Mouse (Mus musculus) CH12.LX (cell line): ENCODE results near the gene Ttc7b. TPM values are rescaled to one million over a fixed set of nuclear protein-coding genes. Genes with fewer than 3 reads are reported as not detected.
A peak's percentile ranks its signal among the peaks of the same experiment; 100 is the strongest.

Source experiments
- DNase-seq: peaks from one replicate; pipeline ENCODE4 v3.0.0-alpha.2; 2013; ENCODE audit errors: extremely low read depth
- H3K27ac ChIP-seq: 2 replicates; pipeline ENCODE4 v1.5.1; 2012; ENCODE audit warnings: low read depth, mild to moderate bottlenecking, control low read depth, moderate library complexity; ENCODE audit not compliant: insufficient read depth
- H3K27me3 ChIP-seq: replicated peaks from 2 replicates; pipeline ENCODE3; 2012; ENCODE audit warnings: inconsistent platforms
- H3K36me3 ChIP-seq, 2 experiments: replicated peaks in 1 of 2; 2 replicates each; pipeline versions ENCODE3 to v1.6.1; 2012; ENCODE audit warnings: inconsistent platforms in 1 of 2, low read length in 1 of 2, mild to moderate bottlenecking in 1 of 2, mixed read lengths in 1 of 2, moderate library complexity in 1 of 2; ENCODE audit not compliant: control insufficient read depth in 1 of 2, insufficient read depth in 1 of 2
- H3K4me1 ChIP-seq, 2 experiments: 2 replicates each; pipeline ENCODE4 v1.6.1; 2012; ENCODE audit warnings: inconsistent platforms in 1 of 2, moderate library complexity in 1 of 2; ENCODE audit not compliant: insufficient read depth in 2 of 2, control insufficient read depth in 1 of 2
- H3K4me2 ChIP-seq: 2 replicates; pipeline ENCODE4 v1.6.1; 2012; ENCODE audit warnings: low read depth, mild to moderate bottlenecking, control low read depth; ENCODE audit not compliant: poor library complexity, insufficient read depth, severe bottlenecking
- H3K4me3 ChIP-seq, 3 experiments: fragments of 150-350 bp in 1 of 3; sonication (generic) in 1 of 3; replicated peaks in 1 of 3; 2 replicates each; pipeline versions ENCODE3 to v1.5.1; 2011 to 2012; ENCODE audit warnings: low read depth in 2 of 3, low read length in 2 of 3, mild to moderate bottlenecking in 2 of 3, moderate library complexity in 2 of 3, control low read depth in 1 of 3, improper control_type of control experiment in 1 of 3, inconsistent platforms in 1 of 3, mixed read lengths in 1 of 3; ENCODE audit not compliant: poor library complexity in 1 of 3
- H3K79me2 ChIP-seq: replicated peaks from 2 replicates; pipeline ENCODE4 v1.6.1; 2012; ENCODE audit warnings: mild to moderate bottlenecking, moderate library complexity; ENCODE audit not compliant: control insufficient read depth, poor library complexity, insufficient read depth, severe bottlenecking; ENCODE audit errors: extremely low read depth
- H3K9ac ChIP-seq: 2 replicates; pipeline ENCODE4 v1.6.1; 2012; ENCODE audit warnings: low read depth, mild to moderate bottlenecking, control low read depth, moderate library complexity; ENCODE audit not compliant: insufficient read depth
- H3K9me3 ChIP-seq: replicated peaks from 2 replicates; pipeline ENCODE3; 2012; ENCODE audit warnings: low read length, inconsistent platforms, mixed read lengths
- CTCF ChIP-seq, 2 experiments: IDR thresholded peaks in 1 of 2; conservative IDR thresholded peaks in 1 of 2; 2 replicates each; pipeline ENCODE4 v1.5.1; 2011 to 2012; ENCODE audit warnings: low read depth in 2 of 2, low read length in 2 of 2, improper control_type of control experiment in 1 of 2, inconsistent platforms in 1 of 2, mild to moderate bottlenecking in 1 of 2, moderate library complexity in 1 of 2
- E2F4 ChIP-seq: IDR thresholded peaks from 2 replicates; pipeline ENCODE4 v1.6.1; 2011; ENCODE audit warnings: low read depth, low read length, improper control_type of control experiment; ENCODE audit not compliant: insufficient replicate concordance
- GABPA ChIP-seq: IDR thresholded peaks from 2 replicates; pipeline ENCODE4 v1.6.1; 2012; ENCODE audit warnings: low read depth, low read length, improper control_type of control experiment, inconsistent platforms; ENCODE audit not compliant: insufficient replicate concordance
- MAFK ChIP-seq: IDR thresholded peaks from 2 replicates; pipeline ENCODE4 v1.6.1; 2011; ENCODE audit warnings: low read length, improper control_type of control experiment; ENCODE audit not compliant: insufficient replicate concordance
- MXI1 ChIP-seq: IDR thresholded peaks from 2 replicates; pipeline ENCODE4 v1.6.1; 2011; ENCODE audit warnings: mild to moderate bottlenecking, low read depth, low read length, improper control_type of control experiment
- NRF1 ChIP-seq: IDR thresholded peaks from 2 replicates; pipeline ENCODE4 v1.6.1; 2014; ENCODE audit warnings: low read depth, mild to moderate bottlenecking, inconsistent platforms, low read length, improper control_type of control experiment, moderate library complexity
- PAX5 ChIP-seq: IDR thresholded peaks from 2 replicates; pipeline ENCODE4 v1.6.1; 2012; ENCODE audit warnings: low read length, inconsistent platforms, mixed read lengths
- POLR2AphosphoS2 ChIP-seq: IDR thresholded peaks from 2 replicates; pipeline ENCODE4 v1.6.1; 2011; ENCODE audit warnings: low read depth, low read length, improper control_type of control experiment
- RAD21 ChIP-seq: IDR thresholded peaks from 2 replicates; pipeline ENCODE4 v1.6.1; 2011; ENCODE audit warnings: low read depth, mild to moderate bottlenecking, low read length, improper control_type of control experiment, moderate library complexity
- SIN3A ChIP-seq: IDR thresholded peaks from 2 replicates; pipeline ENCODE4 v1.6.1; 2012; ENCODE audit warnings: low read length, improper control_type of control experiment, inconsistent platforms
- SMC3 ChIP-seq: IDR thresholded peaks from 2 replicates; pipeline ENCODE4 v1.6.1; 2011; ENCODE audit warnings: low read depth, low read length, improper control_type of control experiment
- TBP ChIP-seq: conservative IDR thresholded peaks from 2 replicates; pipeline ENCODE4 v1.6.1; 2011; ENCODE audit warnings: low read depth, low read length, improper control_type of control experiment
- USF2 ChIP-seq: conservative IDR thresholded peaks from 2 replicates; pipeline ENCODE4 v1.6.1; 2011; ENCODE audit warnings: low read depth, low read length, improper control_type of control experiment
- ZC3H11A ChIP-seq: IDR thresholded peaks from 2 replicates; pipeline ENCODE4 v1.6.1; 2012; ENCODE audit warnings: low read depth, mild to moderate bottlenecking, inconsistent platforms, low read length, improper control_type of control experiment
- ZMIZ1 ChIP-seq: IDR thresholded peaks from 2 replicates; pipeline ENCODE4 v1.6.1; 2012; ENCODE audit warnings: low read depth, mild to moderate bottlenecking, inconsistent platforms, low read length, improper control_type of control experiment
- ZNF384 ChIP-seq: IDR thresholded peaks from 2 replicates; pipeline ENCODE4 v1.6.1; 2012; ENCODE audit warnings: low read depth, low read length, improper control_type of control experiment, inconsistent platforms
- dilution Hi-C: fragments of 300-500 bp; cut with MboI; formaldehyde crosslinking; loops from 2 replicates; pipeline ENCODE4 v1.14.3; 2020; ENCODE audit warnings: low sequenced_read_pairs; ENCODE audit not compliant: extremely low pct_unique_long_range_greater_than_20kb, extremely low pct_ligation_motif_present
- in situ Hi-C: fragments of 300-500 bp; cut with MboI; formaldehyde crosslinking; loops from 3 replicates; pipeline ENCODE4 v1.14.3; 2019; ENCODE audit warnings: low sequenced_read_pairs, low pct_ligation_motif_present, low pct_unique_long_range_greater_than_20kb, mixed read lengths
- polyA plus RNA-seq: library from polyadenylated mRNA; unstranded; fragments of >175 nt; gene quantifications from 2 replicates; pipeline ENCODE4 v1.2.1, GENCODE M21; 2012; ENCODE audit warnings: low read depth; ENCODE audit not compliant: insufficient read length
- total RNA-seq, 2 experiments: library from RNA; depleted of rRNA; stranded (reverse); fragments of 300-350 nt in 1 of 2; fragments of >200 nt in 1 of 2; gene quantifications; 2 replicates each; pipeline ENCODE4 v1.2.3; 2012 to 2014

Ttc7b gene
- total and polyA plus RNA-seq, 3 experiments: 7.8 to 18.3 (median 12.7) TPM

DNA sequence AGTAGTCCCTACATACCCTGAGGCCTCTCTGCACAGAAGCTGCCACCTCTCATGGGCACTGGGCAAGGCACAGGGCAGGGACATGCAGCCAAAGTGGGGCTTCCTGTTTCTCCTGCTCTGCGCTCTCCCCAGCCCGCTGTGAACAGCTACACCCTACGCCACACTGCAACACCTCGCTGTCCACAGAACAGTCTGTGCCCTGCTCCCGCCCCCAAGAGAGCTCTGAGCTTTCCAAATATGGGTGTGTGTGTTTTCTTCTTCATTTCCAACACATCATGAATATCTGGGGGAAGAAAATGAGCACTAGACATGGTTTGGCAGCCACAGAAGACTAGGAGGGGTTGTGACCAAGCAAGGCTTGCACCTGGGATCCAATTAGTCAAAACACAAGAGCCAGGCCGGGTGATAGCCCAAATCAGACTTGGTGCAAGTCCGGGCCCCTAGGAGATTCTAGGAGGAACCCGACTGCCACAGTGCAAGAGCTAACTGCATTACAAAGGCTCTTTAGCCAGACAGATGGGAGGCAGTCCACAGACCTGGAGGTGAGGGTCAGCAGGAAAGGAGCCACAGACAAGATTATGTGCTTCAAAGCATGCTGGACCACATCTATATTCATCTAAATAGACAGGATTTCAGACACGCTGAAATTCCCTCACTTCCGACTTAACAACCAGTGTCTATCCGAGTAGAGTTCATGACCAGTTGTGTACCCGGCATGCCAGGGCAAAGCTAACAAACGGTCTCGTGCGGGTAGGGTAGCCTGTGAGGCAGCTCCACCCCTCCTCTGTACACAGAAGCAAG lies 39.8 kb downstream of the Ttc7b start:
- Histone ChIP-seq H3K79me2 (no peaks in the 10 kb centered on the region), H3K9me3 (no peaks in the 10 kb centered on the region), H3K4me2 (no peak overlapping the region), H3K9ac (no peak overlapping the region), H3K4me1 (peaks cover 0 to 32% of the 10 kb centered on the region in 2 experiments; a peak in 2 of 4 replicates), H3K27me3 (no peaks in the 10 kb centered on the region), H3K27ac (no peak overlapping the region), H3K4me3 (no peak overlapping the region), H3K36me3 (peaks cover 0 to 48% of the 10 kb centered on the region in 2 experiments)
- no peak for DNase-seq
- dilution Hi-C loops: no loop called here
- TF ChIP-seq CTCF (conservative IDR thresholded peaks at IDR 0.05 in 1 of 2, IDR thresholded peaks at IDR 0.05 in 1 of 2; ENCODE audit: low read depth in 2 of 2, low read length in 2 of 2): no peak
- TF ChIP-seq GABPA: no peak
- TF ChIP-seq PAX5: no peak
- no peak for TF ChIP-seq E2F4
- TF ChIP-seq POLR2AphosphoS2: no peak
- TF ChIP-seq RAD21: no peak
- TF ChIP-seq SIN3A: no peak
- TF ChIP-seq MAFK: no peak
- no peak for TF ChIP-seq MXI1
- no peak for TF ChIP-seq TBP
- no peak for TF ChIP-seq ZNF384
- no peak for TF ChIP-seq ZMIZ1
- in situ Hi-C loops: loop anchor here (10.0 kb wide), 1 partner anchor 316 kb away; no protein-coding TSS in a partner anchor

DNA sequence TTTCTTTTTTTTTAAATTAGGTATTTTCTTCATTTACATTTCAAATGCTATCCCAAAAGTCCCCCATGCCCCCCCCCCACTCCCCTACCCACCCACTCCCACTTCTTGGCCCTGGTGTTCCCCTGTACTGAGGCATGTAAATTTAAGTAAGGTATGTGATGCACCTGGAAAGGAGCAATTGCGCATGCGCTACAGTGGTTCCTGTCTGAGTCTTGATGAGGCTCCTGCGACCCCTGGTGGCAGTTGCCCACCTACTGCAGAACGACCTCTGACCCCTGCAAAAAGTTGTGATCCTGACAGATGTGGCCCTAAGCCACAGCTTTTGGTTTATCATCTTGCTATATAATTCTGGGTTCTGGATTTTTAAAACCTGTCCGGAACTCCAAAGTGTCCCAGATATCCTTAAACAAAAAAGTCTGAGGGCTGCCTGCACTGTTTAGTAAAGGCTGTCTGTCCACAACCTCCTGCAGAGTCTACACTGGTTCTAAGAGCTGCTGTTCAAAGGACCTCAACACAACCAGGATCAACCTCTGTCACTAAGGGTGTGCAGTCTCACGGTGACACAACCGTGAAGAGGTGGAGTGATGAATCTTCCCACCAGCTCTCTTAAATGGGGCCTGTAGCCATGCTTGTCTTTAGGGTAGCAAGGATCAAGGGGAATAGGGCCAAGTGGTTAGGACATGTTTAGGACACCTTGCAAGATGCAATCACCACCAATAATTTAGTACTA lies 40.6 kb downstream of the Ttc7b start:
- Histone ChIP-seq H3K36me3 (peaks cover 0 to 47% of the 10 kb centered on the region in 2 experiments), H3K27me3 (no peaks in the 10 kb centered on the region), H3K27ac (no peak overlapping the region), H3K79me2 (no peaks in the 10 kb centered on the region), H3K9ac (no peak overlapping the region), H3K4me3 (no peak overlapping the region), H3K9me3 (no peaks in the 10 kb centered on the region), H3K4me1 (peaks cover 0 to 32% of the 10 kb centered on the region in 2 experiments; a peak in 2 of 4 replicates), H3K4me2 (no peak overlapping the region)
- dilution Hi-C loops: no loop called here
- in situ Hi-C loops: loop anchor here (10.0 kb wide), 1 partner anchor 315 kb away; no protein-coding TSS in a partner anchor
- DNase-seq: peak; percentile 92
- no peak for TF ChIP-seq GABPA
- peak; percentile 90 for TF ChIP-seq SMC3
- peak; percentile 85 for TF ChIP-seq NRF1
- TF ChIP-seq RAD21: peak; percentile 89
- TF ChIP-seq ZC3H11A: peak; percentile 37; the same call in 1 of the 2 replicates
- TF ChIP-seq USF2: no peak
- TF ChIP-seq E2F4: no peak
- TF ChIP-seq CTCF (conservative IDR thresholded peaks at IDR 0.05 in 1 of 2, IDR thresholded peaks at IDR 0.05 in 1 of 2; ENCODE audit: low read depth in 2 of 2, low read length in 2 of 2): peak; percentile 59 to 90
